Mouse (Mus musculus): ENCODE data around the gene Wdr17.

The Wdr17 gene

GRCm38 (mm10) chr8:54886987-54887785, at the start of gene Wdr17:
Gene Wdr17 (minus strand): TSS chr8:54887184.
- peak in 1 of 2 experiments; percentile 28 for DNase-seq (ENCODE audit: low spot score in 2 of 2)

DNA sequence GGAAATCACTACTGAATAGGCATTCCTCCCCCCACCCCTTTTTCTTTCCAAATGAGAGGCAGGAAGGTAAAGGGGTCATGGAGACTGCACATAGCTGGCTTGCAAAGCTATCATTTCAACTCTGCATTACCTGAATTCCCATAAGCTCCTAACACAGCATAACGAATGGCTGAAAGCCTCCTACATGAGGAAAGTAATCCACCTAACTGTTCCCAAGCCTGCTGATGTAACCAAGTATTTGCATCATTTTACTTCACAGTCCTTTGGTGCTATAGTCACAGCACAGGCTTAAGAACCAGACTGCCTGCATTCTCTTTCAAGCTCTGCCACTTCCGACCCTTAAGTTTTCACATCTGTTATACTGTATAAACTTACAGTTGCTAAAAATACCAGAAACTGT, 45.3 kb upstream of the Wdr17 start:
- no peak for DNase-seq (ENCODE audit: low spot score in 2 of 2)

DNA sequence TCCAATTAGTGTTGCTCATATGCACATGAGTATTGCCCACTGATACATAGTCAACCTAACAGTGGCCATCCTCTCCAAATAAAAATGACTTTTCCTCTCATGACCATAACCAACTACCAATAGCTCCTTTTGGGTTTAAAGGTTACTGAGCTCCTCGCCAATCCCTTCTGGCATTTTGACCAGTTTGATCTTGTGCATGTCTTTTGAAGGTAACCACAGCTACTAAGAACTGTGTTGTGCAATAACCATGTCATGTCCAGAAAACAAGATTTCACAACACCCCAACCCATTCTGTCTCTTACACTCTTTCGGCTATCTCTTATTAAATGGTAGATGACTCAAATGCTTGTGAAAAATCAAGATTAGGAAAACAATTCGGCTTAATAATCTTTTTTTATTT, 38.0 kb upstream of the Wdr17 start:
- no peak for DNase-seq (ENCODE audit: low spot score in 2 of 2)

GRCm38 (mm10) chr8:54922160-54922855, 35.3 kb upstream of the Wdr17 start:
- no peak for DNase-seq (ENCODE audit: low spot score in 2 of 2)

GRCm38 (mm10) chr8:54917710-54918109, 30.7 kb upstream of the Wdr17 start:
- no peak for DNase-seq (ENCODE audit: low spot score in 2 of 2)

- no peak for DNase-seq (ENCODE audit: low spot score in 2 of 2)
Measured at GRCm38 (mm10) chr8:54912891-54913290, 25.9 kb upstream of the Wdr17 start.

GRCm38 (mm10) chr8:54899444-54899843, 12.5 kb upstream of the Wdr17 start:
- no peak for DNase-seq (ENCODE audit: low spot score in 2 of 2)

GRCm38 (mm10) chr8:54894637-54895322, 7.8 kb upstream of the Wdr17 start:
- no peak for DNase-seq (ENCODE audit: low spot score in 2 of 2)

DNA sequence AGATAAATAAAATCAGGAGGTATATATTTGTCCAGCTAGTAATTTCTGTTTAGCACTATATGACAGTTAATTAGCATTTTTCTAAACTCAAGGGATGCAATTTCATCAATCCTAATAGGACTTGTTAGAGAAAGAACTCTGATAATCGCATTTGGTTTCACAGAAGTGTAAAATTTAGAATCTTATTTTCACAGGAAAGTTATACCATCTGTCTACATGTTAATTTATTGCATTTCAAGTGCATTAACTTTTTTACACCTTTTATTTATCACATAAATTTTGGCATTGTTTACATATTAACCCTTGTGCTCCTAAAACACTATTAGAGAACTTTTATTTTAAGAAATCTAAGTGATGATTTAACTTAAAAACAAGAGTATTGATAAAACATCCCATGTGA, 7.2 kb upstream of the Wdr17 start:
- DNase-seq (ENCODE audit: low spot score in 2 of 2), result no peak

- DNase-seq (ENCODE audit: low spot score in 2 of 2), result no peak
Measured at GRCm38 (mm10) chr8:54886560-54886959, 424 bp downstream of the Wdr17 start.

DNA sequence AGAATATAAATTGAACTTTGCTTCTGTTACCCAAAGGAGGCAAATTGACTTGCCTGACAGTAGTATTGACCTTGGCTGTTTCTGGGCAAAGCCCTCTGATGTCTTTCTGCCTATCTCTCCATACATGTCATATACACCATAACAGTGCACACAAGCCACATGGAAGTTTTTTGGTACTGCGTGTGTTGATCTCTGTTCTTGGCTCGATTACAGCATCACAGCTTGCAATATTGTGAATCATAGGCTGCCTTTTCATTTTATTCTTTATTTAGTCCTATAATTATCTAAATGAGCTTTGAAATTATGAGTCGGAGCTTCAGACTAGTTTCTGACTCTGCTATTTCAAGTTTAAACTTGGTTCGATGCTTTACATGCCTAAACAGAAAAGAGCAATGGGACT, 10.5 kb downstream of the Wdr17 start:
- no peak for DNase-seq (ENCODE audit: low spot score in 2 of 2)

DNA sequence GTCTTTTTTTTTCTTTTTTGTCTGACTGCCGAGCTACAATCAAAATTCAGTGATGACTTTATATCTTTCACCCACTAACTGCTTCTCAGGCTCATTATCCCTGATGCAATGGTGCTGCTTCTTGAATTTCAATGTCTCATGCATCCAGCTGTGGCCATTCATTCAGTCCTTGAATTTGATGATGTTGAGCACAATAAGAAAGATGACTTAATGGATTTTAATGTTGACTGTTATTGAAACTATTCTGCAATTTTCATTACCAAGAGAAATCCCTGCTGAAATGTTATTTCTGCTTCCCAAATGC, 22.3 kb downstream of the Wdr17 start:
- no peak for DNase-seq (ENCODE audit: low spot score in 2 of 2)

DNA sequence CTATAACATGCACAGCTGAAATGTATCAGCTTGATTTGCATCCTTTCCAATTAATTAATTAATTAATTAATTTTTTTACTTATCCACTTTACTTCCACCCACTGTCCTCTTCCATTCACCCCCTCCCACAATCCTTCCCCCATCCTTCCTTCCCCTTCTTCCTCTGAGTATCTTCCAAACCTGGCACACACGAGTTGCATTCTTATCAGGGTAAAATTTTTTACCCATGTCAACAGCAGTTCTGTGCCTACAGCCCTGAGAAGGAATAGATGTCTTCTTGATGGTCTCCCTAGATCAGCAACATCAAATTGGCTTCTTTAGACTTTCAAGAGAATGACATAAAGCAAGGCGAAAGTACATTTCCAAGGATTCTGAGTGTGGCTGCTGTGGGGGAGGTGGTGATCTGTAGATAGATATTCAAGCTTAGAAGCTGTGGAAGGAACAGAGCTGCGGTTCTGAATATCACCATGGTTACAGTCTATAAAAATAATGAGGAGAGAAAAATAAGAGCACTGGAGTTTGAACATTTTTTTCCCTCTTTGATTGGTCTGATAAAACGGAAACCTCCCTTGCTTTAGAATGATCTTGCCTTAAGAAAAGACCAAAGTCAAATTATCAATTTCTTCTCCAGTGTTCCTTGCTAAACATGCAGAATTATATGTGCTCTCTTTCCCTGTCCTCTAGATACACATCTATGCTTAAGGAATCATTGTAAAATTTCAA, 22.8 kb downstream of the Wdr17 start:
- DNase-seq (ENCODE audit: low spot score in 2 of 2), result peak; percentile 24 to 57

DNA sequence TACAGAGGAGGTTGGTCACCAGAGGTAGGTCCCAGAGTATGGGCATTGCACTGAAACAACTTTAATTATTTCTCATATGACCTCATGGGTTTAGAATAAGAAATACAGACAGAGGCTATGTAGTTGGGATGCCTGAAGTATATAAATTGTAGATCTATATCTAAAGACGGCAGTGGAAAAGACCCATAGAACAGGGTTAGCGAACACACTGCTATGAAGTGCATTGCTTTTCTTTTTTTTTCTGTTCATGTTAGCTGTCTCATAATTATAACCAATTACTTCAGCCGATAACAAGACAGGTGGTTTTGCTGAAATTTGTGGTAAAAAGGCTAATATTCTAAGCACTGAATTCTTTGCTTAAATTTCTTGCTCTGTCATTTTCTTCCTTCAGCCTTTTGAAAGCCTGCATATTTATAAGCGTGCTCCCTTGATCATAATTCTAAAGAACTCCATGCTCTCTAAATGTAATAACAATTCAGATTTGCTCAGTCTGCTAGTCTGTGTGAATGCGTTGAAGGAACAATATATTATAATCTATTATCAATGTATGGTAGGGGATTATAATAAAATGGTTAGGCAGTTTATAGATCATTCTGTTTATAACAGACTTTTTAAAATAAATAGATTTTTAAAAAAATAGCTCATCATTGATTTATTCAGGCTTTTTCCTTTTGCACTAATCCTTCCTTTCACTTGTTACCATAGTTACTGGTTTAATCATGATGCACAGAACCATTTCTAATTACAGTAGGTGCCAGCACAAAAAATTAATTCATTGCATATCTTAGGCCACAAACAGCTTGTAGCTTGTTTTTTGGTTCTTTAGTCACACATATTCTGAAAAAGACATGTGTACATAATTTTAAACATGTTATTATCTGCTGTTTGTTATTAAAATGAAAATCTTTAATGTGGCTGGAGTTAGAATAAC, 50.7 kb downstream of the Wdr17 start:
- DNase-seq (ENCODE audit: low spot score in 2 of 2), result no peak

DNA sequence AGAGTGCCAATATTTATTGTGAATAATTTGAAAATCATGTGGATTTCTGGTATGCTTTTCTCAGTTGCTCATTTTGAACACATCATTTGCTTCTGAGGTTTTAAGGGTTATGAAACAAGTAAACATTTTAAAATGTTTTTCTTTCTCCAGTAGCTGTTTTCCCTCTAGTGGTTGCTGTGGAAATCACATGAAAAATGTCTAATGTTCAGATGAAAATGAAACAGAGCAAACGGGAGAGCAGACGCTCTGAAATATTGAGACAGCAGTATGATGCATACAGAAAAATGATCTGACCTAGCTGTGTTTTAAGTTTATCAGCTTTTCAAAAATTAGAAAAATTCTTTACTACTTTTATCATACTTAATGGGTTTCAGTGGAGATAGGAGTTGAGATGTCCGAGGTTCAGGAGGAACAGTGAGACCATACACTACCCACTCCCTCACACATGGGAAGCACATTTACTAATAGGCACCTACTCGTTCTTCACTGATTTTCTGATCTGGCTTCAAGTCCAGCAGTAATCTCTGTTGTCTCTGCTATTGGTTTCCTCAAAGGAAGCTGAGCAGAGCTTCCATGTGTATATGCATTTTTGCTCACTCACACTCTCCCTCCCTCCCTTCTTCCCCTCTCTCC, 57.1 kb downstream of the Wdr17 start:
- no peak for DNase-seq (ENCODE audit: low spot score in 2 of 2)

GRCm38 (mm10) chr8:54827974-54828373, 59.0 kb downstream of the Wdr17 start:
- no peak for DNase-seq (ENCODE audit: low spot score in 2 of 2)

GRCm38 (mm10) chr8:54822956-54823355, 64.0 kb downstream of the Wdr17 start:
- no peak for DNase-seq (ENCODE audit: low spot score in 2 of 2)

DNA sequence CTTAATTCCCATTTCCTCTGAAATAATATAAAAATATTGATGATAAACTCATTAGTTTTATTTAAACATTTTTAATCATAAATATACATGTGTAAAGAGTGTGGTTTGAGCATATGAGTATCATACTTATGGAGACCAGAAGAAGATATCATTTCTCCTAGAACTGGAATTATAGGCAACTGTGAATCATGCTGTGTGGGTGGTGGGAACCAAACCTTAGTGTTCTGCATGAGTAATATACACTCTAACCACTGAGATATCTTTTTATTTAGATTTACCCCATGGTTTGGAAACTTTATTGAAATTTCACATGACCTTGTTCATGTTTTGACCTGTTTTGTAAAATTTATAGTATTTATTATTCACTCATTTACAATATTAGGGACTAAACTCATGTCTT, 68.3 kb downstream of the Wdr17 start:
- DNase-seq (ENCODE audit: low spot score in 2 of 2), result no peak

DNA sequence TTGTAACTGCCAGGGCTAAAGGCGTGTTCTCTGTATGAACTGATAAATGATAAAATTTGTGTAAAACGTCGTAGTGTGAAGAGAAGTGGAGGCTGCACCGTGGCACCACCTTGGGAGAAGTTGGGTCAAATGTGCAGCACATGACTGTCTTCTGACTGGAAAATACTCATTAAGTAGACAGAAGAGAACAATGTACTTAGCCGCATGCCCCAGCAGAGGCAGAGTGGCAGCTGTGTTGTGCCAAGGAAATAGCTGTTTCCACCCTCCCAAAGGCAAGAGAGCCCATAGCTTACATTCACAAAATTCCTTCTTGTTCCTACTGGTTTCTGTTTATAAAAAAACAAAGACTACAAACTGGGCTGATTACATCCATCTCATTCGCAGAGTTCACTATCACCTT, 78.8 kb downstream of the Wdr17 start:
- no peak for DNase-seq (ENCODE audit: low spot score in 2 of 2)

- DNase-seq (ENCODE audit: low spot score in 2 of 2), result no peak
Measured at GRCm38 (mm10) chr8:54806173-54806572, 80.8 kb downstream of the Wdr17 start.

DNA sequence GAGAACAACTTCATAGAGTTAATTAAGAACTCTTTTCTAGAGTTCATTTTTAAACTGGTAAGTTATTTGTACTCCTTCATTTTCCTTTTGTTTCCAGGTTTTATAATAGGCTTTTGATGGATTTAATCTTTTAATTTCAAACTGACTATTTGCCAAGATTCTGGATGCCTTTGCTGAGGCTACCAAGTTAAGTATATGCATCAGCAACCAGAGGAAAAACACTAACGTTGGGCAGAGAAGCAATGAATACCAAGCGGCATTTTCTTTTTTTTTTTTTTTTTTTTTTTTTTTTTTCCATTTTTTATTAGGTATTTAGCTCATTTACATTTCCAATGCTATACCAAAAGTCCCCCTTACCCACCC, 94.3 kb downstream of the Wdr17 start:
- no peak for DNase-seq (ENCODE audit: low spot score in 2 of 2)

Data from frontal cortex, postnatal 10 days (tissue).